Mouse (Mus musculus) C2C12 (cell line): ENCODE data around the gene Sirt1.

ENCODE experiments used
- CEBPB ChIP-seq: IDR thresholded peaks from one replicate; pipeline ENCODE4 v1.6.1; 2011; ENCODE audit warnings: low read depth, mild to moderate bottlenecking, control low read depth, moderate library complexity
- CTCF ChIP-seq: IDR thresholded peaks from one replicate; pipeline ENCODE4 v1.5.1; 2011; ENCODE audit not compliant: control insufficient read depth, insufficient read depth, insufficient read length
- FOSL1 ChIP-seq: IDR thresholded peaks from one replicate; pipeline ENCODE4 v1.8.0; 2011; ENCODE audit warnings: mild to moderate bottlenecking, low read length; ENCODE audit not compliant: poor library complexity, insufficient read depth, severe bottlenecking
- MAX ChIP-seq: IDR thresholded peaks from one replicate; pipeline ENCODE4 v1.6.1; 2011; ENCODE audit warnings: mild to moderate bottlenecking, control low read depth
- MYOD1 ChIP-seq: IDR thresholded peaks from one replicate; pipeline ENCODE4 v1.6.1; 2011; ENCODE audit warnings: low read depth; ENCODE audit not compliant: control insufficient read depth, insufficient read length
- USF1 ChIP-seq: IDR thresholded peaks from one replicate; pipeline ENCODE4 v1.6.1; 2011; ENCODE audit warnings: low read depth, mild to moderate bottlenecking, control low read depth, moderate library complexity

- TF ChIP-seq CTCF (no peak), CEBPB (no peak), MAX (no peak), FOSL1 (no peak), USF1 (no peak), MYOD1 (no peak)
These were observed 40.2 kb downstream of the Sirt1 start for GRCm38 (mm10) chr10:63341351-63341750.
